Mouse (Mus musculus): ENCODE results near the gene Pcnx3.

The Pcnx3 gene

GRCm38 (mm10) chr19:5684236-5684635 is 4.5 kb downstream of the Pcnx3 start:
- no peak for DNase-seq (ENCODE audit: low read depth, low spot score)

GRCm38 (mm10) chr19:5680432-5680831 is 8.3 kb downstream of the Pcnx3 start:
- DNase-seq (ENCODE audit: low read depth, low spot score), result no peak

- no peak for DNase-seq (ENCODE audit: low read depth, low spot score)
Observed at GRCm38 (mm10) chr19:5668372-5668771, 20.3 kb downstream of the Pcnx3 start.

- no peak for DNase-seq (ENCODE audit: low read depth, low spot score)
Observed at GRCm38 (mm10) chr19:5666386-5666785, 22.3 kb downstream of the Pcnx3 start.

GRCm38 (mm10) chr19:5665465-5665864 is 23.2 kb downstream of the Pcnx3 start:
- no peak for DNase-seq (ENCODE audit: low read depth, low spot score)

- no peak for DNase-seq (ENCODE audit: low read depth, low spot score)
Observed at GRCm38 (mm10) chr19:5664669-5665257, 23.9 kb downstream of the Pcnx3 start.

- no peak for DNase-seq (ENCODE audit: low read depth, low spot score)
Observed at GRCm38 (mm10) chr19:5662981-5663913, 25.5 kb downstream of the Pcnx3 start, which contains the start of gene Sipa1. Sipa1 (minus strand) TSS chr19:5663707.

GRCm38 (mm10) chr19:5662310-5662709 is 26.4 kb downstream of the Pcnx3 start:
- DNase-seq (ENCODE audit: low read depth, low spot score), result no peak

GRCm38 (mm10) chr19:5660942-5661751 is 27.6 kb downstream of the Pcnx3 start:
- no peak for DNase-seq (ENCODE audit: low read depth, low spot score)

- no peak for DNase-seq (ENCODE audit: low read depth, low spot score)
Observed at GRCm38 (mm10) chr19:5654720-5655298, 33.9 kb downstream of the Pcnx3 start.

GRCm38 (mm10) chr19:5653969-5654719 is 34.6 kb downstream of the Pcnx3 start:
- DNase-seq (ENCODE audit: low read depth, low spot score), result no peak

GRCm38 (mm10) chr19:5652570-5652969 is 36.1 kb downstream of the Pcnx3 start:
- DNase-seq (ENCODE audit: low read depth, low spot score), result no peak

- DNase-seq (ENCODE audit: low read depth, low spot score), result no peak
Observed at GRCm38 (mm10) chr19:5651502-5652274, 37.0 kb downstream of the Pcnx3 start.

GRCm38 (mm10) chr19:5649298-5649741 is 39.4 kb downstream of the Pcnx3 start:
- DNase-seq (ENCODE audit: low read depth, low spot score), result no peak

GRCm38 (mm10) chr19:5648401-5649297 is 40.1 kb downstream of the Pcnx3 start:
- DNase-seq (ENCODE audit: low read depth, low spot score), result peak; percentile 32

- DNase-seq (ENCODE audit: low read depth, low spot score), result no peak
Observed at GRCm38 (mm10) chr19:5647791-5648190, 40.9 kb downstream of the Pcnx3 start.

GRCm38 (mm10) chr19:5646731-5647330 is 41.9 kb downstream of the Pcnx3 start:
- no peak for DNase-seq (ENCODE audit: low read depth, low spot score)

- no peak for DNase-seq (ENCODE audit: low read depth, low spot score)
Observed at GRCm38 (mm10) chr19:5645280-5645679, 43.4 kb downstream of the Pcnx3 start.

GRCm38 (mm10) chr19:5641641-5642040 is 47.1 kb downstream of the Pcnx3 start:
- DNase-seq (ENCODE audit: low read depth, low spot score), result no peak

Data from retina, adult 2 months (tissue).